Mouse (Mus musculus) layer of hippocampus, postnatal 10 days (tissue): Measurements from ENCODE around the gene Faf2. TPM values are rescaled to one million over a fixed set of nuclear protein-coding genes. Genes with fewer than 3 reads are reported as not detected.

Experiments
- DNase-seq, 2 experiments: peaks; one replicate each; pipeline ENCODE4 v3.0.0; 2021; ENCODE audit warnings: low spot score in 2 of 2
- total RNA-seq, 2 experiments: library from RNA; stranded (reverse); gene quantifications; 2 replicates each; pipeline ENCODE4 v1.2.3; 2021

Gene Faf2
- total RNA-seq, 2 experiments from 2014 or later, result 48.3 to 52.7 TPM

- no peak for DNase-seq
Measured at GRCm38 (mm10) chr13:54678263-54678662, 56.7 kb downstream of the Faf2 start.

- no peak for DNase-seq
Measured at GRCm38 (mm10) chr13:54680184-54680853, 58.7 kb downstream of the Faf2 start.

GRCm38 (mm10) chr13:54681291-54681690, 59.7 kb downstream of the Faf2 start:
- DNase-seq, result no peak

GRCm38 (mm10) chr13:54683301-54683700, 61.7 kb downstream of the Faf2 start:
- DNase-seq, result no peak

GRCm38 (mm10) chr13:54684140-54684896, 62.7 kb downstream of the Faf2 start:
- DNase-seq, result no peak

GRCm38 (mm10) chr13:54685174-54685573, 63.6 kb downstream of the Faf2 start:
- DNase-seq, result peak; percentile 35 to 46

- no peak for DNase-seq
Measured at GRCm38 (mm10) chr13:54686139-54687053, 64.8 kb downstream of the Faf2 start.

GRCm38 (mm10) chr13:54687096-54687495, 65.5 kb downstream of the Faf2 start:
- DNase-seq, result peak; percentile 68 to 76

- DNase-seq, result peak; percentile 97 to 99
Measured at GRCm38 (mm10) chr13:54687575-54688424, 66.2 kb downstream of the Faf2 start.

- no peak for DNase-seq
Measured at GRCm38 (mm10) chr13:54690151-54690740, 68.7 kb downstream of the Faf2 start.

- no peak for DNase-seq
Measured at GRCm38 (mm10) chr13:54691737-54692136, 70.2 kb downstream of the Faf2 start.

- no peak for DNase-seq
Measured at GRCm38 (mm10) chr13:54692711-54693557, 71.3 kb downstream of the Faf2 start.

- peak; percentile 99 for DNase-seq
Measured at GRCm38 (mm10) chr13:54693558-54694347, 72.2 kb downstream of the Faf2 start, which contains the start of gene Rnf44. Rnf44 (minus strand) TSS chr13:54693907.

GRCm38 (mm10) chr13:54694348-54695060, 72.9 kb downstream of the Faf2 start:
- no peak for DNase-seq

- no peak for DNase-seq
Measured at GRCm38 (mm10) chr13:54695479-54696230, 74.1 kb downstream of the Faf2 start.

GRCm38 (mm10) chr13:54701243-54701642, 79.7 kb downstream of the Faf2 start, which contains the start of gene Cdhr2:
Cdhr2 (plus strand) TSS chr13:54701461.
- DNase-seq, result no peak

- DNase-seq, result no peak
Measured at GRCm38 (mm10) chr13:54702507-54702906, 80.9 kb downstream of the Faf2 start.
